Mouse (Mus musculus): ENCODE results near the gene Hhex. TPM values are rescaled to one million over a fixed set of nuclear protein-coding genes. Genes with fewer than 3 reads are reported as not detected.

Hhex gene
- 8.0 and 10.5 TPM in 2 replicates for polyA plus RNA-seq (2012; rRNA removed)

DNA sequence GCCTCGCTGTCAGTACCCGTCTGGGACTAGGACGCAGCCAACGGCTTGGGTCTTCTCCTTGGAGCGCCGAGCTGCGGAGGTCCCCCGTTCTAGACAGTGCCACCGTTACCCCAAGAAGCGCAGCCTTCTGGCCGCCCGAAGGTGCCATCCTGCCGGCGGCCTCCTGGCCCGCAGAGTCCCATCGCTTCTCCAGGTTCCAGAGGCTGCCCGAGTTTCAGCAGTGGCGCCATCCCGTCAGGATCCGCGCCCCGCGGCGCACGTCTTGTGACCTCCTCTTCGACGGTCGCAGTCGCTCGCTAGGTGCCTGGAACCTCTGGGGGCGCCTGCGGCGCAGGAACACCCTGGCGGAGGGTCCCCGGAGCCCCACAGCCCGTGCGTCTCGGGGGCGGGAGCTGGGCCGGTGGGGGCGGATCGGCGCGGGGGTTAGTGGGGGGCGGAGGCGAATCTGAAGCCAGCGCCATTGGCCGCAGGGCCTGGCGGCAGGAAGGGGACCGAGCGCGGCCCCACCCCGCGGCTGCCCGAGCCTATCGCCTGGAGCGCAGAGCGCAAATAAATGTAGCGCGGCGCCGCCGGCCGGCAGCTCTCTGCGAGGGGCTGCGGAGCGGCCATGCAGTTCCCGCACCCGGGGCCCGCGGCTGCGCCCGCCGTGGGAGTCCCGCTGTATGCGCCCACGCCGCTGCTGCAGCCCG is at the start of gene Hhex:
Gene Hhex (plus strand): TSS at position 548 of the 689 bp plus-strand sequence.

Other genes with a start within 250 kb of the Hhex start
- gene March5, start 227.3 kb upstream of the Hhex start, polyA plus RNA-seq (2012; rRNA removed): 68.6 and 75.0 TPM in 2 replicates
- gene Cpeb3, start 226.2 kb upstream of the Hhex start, polyA plus RNA-seq (2012; rRNA removed): 1.8 and 2.5 TPM in 2 replicates
- gene Ide, start 97.0 kb upstream of the Hhex start, polyA plus RNA-seq (2012; rRNA removed): 9.6 and 11.5 TPM in 2 replicates
- gene Kif11, start 58.4 kb upstream of the Hhex start, polyA plus RNA-seq (2012; rRNA removed): 35.7 and 44.0 TPM in 2 replicates
- gene Exoc6, start 115.6 kb downstream of the Hhex start, polyA plus RNA-seq (2012; rRNA removed): 17.4 and 19.7 TPM in 2 replicates